Mouse (Mus musculus) hindbrain, embryonic 10.5 days (tissue): ENCODE data around the gene Vps8. TPM values are rescaled to one million over a fixed set of nuclear protein-coding genes. Genes with fewer than 3 reads are reported as not detected.

ENCODE experiments used
- DNase-seq: peaks from one replicate; pipeline ENCODE4 v3.0.0-alpha.2; 2017; ENCODE audit warnings: low spot score
- H3K27ac ChIP-seq: fragments of 300-500 bp; sonication (generic); 2 replicates; pipeline ENCODE4 v1.5.1; 2016; ENCODE audit warnings: mild to moderate bottlenecking, moderate library complexity
- H3K27me3 ChIP-seq: fragments of 300-500 bp; sonication (generic); 2 replicates; pipeline ENCODE4 v1.6.1; 2016; ENCODE audit warnings: mild to moderate bottlenecking; ENCODE audit not compliant: poor library complexity, insufficient read depth, severe bottlenecking
- H3K36me3 ChIP-seq: fragments of 300-500 bp; sonication (generic); 2 replicates; pipeline ENCODE4 v1.6.1; 2016; ENCODE audit warnings: mild to moderate bottlenecking, moderate library complexity
- H3K4me1 ChIP-seq: fragments of 300-500 bp; sonication (generic); replicated peaks from 2 replicates; pipeline ENCODE4 v1.6.1; 2016; ENCODE audit warnings: mild to moderate bottlenecking
- H3K4me3 ChIP-seq: fragments of 300-500 bp; sonication (generic); 2 replicates; pipeline ENCODE4 v1.5.1; 2016; ENCODE audit warnings: mild to moderate bottlenecking, moderate library complexity
- H3K9me3 ChIP-seq: fragments of 300-500 bp; sonication (generic); 2 replicates; pipeline ENCODE4 v1.6.1; 2016; ENCODE audit warnings: mild to moderate bottlenecking, moderate library complexity
- WGBS: fragments of 180-500 bp; shearing (Covaris S2); methylation state at CpG from one replicate; pipeline ENCODE4 v1.1.7; 2016; 5-methylcytosine and 5-hydroxymethylcytosine counted together
- polyA plus RNA-seq: library from polyadenylated mRNA; unstranded; fragments of >200 nt; fragmentation: Nextera tagmentation; extraction: Ambion mirVana; gene quantifications from 2 replicates; pipeline ENCODE4 v1.2.1, GENCODE M21; 2016

Vps8 gene
- polyA plus RNA-seq, 1 experiment from 2014 or later, result 23.8 TPM

- H3K9me3 ChIP-seq, result no peaks in the 10 kb centered on the region
- no peak overlapping the region for H3K4me3 ChIP-seq
- peaks cover 20% of the 10 kb centered on the region; the same call in 1 of the 2 replicates for H3K36me3 ChIP-seq
- H3K27ac ChIP-seq, result no peak overlapping the region
- 0 out of 2 replicates have a peak, but pooled peaks cover 10% of the 10 kb centered on the region for H3K4me1 ChIP-seq
- DNase-seq, result no peak
- 92% methylated on average over 9 of the region's 9 CpGs for WGBS
- H3K27me3 ChIP-seq, result no peaks in the 10 kb centered on the region
Measured at GRCm38 (mm10) chr16:21496799-21497198, 73.9 kb downstream of the Vps8 start.

GRCm38 (mm10) chr16:21497627-21498026 lies 74.7 kb downstream of the Vps8 start:
- H3K27ac ChIP-seq, result no peak overlapping the region
- no peak overlapping the region for H3K4me3 ChIP-seq
- no peaks in the 10 kb centered on the region for H3K9me3 ChIP-seq
- H3K36me3 ChIP-seq, result peaks cover 20% of the 10 kb centered on the region; the same call in 1 of the 2 replicates
- DNase-seq, result no peak
- 0 out of 2 replicates have a peak, but pooled peaks cover 6% of the 10 kb centered on the region for H3K4me1 ChIP-seq
- 75% methylated on average over 3 of the region's 3 CpGs for WGBS
- H3K27me3 ChIP-seq, result no peaks in the 10 kb centered on the region

DNA sequence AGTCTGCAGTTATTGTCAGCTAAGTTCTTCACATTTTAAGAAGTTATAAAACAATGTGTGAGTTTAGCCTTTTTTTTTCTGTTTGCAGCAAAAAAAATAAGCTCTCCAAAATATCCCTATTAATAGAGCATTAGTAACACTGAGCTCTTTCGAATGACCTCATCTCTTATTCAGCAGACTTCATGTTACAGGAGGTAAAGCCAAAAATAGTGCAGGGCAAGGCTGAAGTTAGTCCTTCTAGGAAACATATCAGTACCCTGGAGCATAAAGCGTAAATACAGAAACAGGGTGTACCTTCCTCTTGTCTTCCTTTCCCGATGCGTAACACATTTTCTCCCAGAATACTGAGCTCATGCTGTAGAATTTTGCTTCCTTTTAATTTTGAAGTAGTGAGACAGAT lies 76.1 kb downstream of the Vps8 start:
- Histone ChIP-seq H3K4me3 (no peak overlapping the region), H3K9me3 (no peaks in the 10 kb centered on the region), H3K4me1 (no peaks in the 10 kb centered on the region), H3K27me3 (no peaks in the 10 kb centered on the region), H3K36me3 (peaks cover 23% of the 10 kb centered on the region; the same call in 1 of the 2 replicates), H3K27ac (no peak overlapping the region)
- WGBS, result 94% methylated on average over 4 of the region's 4 CpGs
- no peak for DNase-seq

GRCm38 (mm10) chr16:21499656-21500055 lies 76.7 kb downstream of the Vps8 start:
- no peak for DNase-seq
- H3K9me3 ChIP-seq, result no peaks in the 10 kb centered on the region
- 83% methylated on average over 7 of the region's 7 CpGs for WGBS
- no peaks in the 10 kb centered on the region for H3K4me1 ChIP-seq
- H3K27ac ChIP-seq, result no peak overlapping the region
- H3K36me3 ChIP-seq, result peaks cover 23% of the 10 kb centered on the region; the same call in 1 of the 2 replicates
- H3K4me3 ChIP-seq, result no peak overlapping the region
- no peaks in the 10 kb centered on the region for H3K27me3 ChIP-seq

GRCm38 (mm10) chr16:21518833-21519232 lies 95.9 kb downstream of the Vps8 start:
- Histone ChIP-seq H3K27me3 (no peaks in the 10 kb centered on the region), H3K27ac (no peak overlapping the region), H3K36me3 (peaks cover 13% of the 10 kb centered on the region), H3K4me3 (no peak overlapping the region), H3K9me3 (no peaks in the 10 kb centered on the region), H3K4me1 (no peaks in the 10 kb centered on the region)
- 92% methylated on average over 9 of the region's 9 CpGs for WGBS
- DNase-seq, result no peak

GRCm38 (mm10) chr16:21519785-21520184 lies 96.9 kb downstream of the Vps8 start:
- H3K4me1 ChIP-seq, result no peaks in the 10 kb centered on the region
- DNase-seq, result no peak
- H3K9me3 ChIP-seq, result no peaks in the 10 kb centered on the region
- H3K4me3 ChIP-seq, result no peak overlapping the region
- H3K27me3 ChIP-seq, result no peaks in the 10 kb centered on the region
- 0 out of 2 replicates have a peak, but pooled peaks cover 11% of the 10 kb centered on the region for H3K36me3 ChIP-seq
- H3K27ac ChIP-seq, result no peak overlapping the region

GRCm38 (mm10) chr16:21523738-21524137 lies 100.8 kb downstream of the Vps8 start:
- H3K27me3 ChIP-seq, result no peaks in the 10 kb centered on the region
- H3K4me3 ChIP-seq, result no peak overlapping the region
- no peaks in the 10 kb centered on the region for H3K4me1 ChIP-seq
- no peak overlapping the region for H3K27ac ChIP-seq
- no peak for DNase-seq
- peaks cover 8% of the 10 kb centered on the region; the same call in 1 of the 2 replicates for H3K36me3 ChIP-seq
- H3K9me3 ChIP-seq, result no peaks in the 10 kb centered on the region
- 88% methylated on average over 4 of the region's 4 CpGs for WGBS

DNA sequence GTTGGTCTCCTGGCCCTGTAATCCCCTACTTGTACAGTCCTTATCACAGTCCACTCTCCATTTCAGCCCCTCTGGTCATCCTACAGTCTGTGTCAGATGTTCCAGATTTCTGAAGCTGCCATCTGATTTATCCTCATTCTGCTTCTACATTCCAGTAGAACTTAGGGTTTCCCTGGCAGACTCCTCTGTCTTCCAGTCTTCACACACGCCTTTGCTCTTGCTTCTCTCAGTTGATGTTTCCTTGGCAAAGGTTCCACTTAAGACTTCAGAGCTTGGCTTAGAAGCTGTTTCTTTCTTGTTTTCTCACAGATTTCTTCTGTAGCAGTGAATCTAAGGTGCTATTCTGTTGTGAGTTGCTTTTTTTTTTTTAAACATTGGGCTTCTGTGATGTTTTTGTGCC lies 102.5 kb downstream of the Vps8 start:
- H3K4me1 ChIP-seq, result no peaks in the 10 kb centered on the region
- H3K36me3 ChIP-seq, result peaks cover 8% of the 10 kb centered on the region; the same call in 1 of the 2 replicates
- H3K4me3 ChIP-seq, result no peak overlapping the region
- 91% methylated on average over 1 of the region's 1 CpGs for WGBS
- no peak for DNase-seq
- no peaks in the 10 kb centered on the region for H3K27me3 ChIP-seq
- H3K27ac ChIP-seq, result no peak overlapping the region
- no peaks in the 10 kb centered on the region for H3K9me3 ChIP-seq

- peaks cover 8% of the 10 kb centered on the region; the same call in 1 of the 2 replicates for H3K36me3 ChIP-seq
- no peaks in the 10 kb centered on the region for H3K9me3 ChIP-seq
- H3K4me1 ChIP-seq, result no peaks in the 10 kb centered on the region
- H3K4me3 ChIP-seq, result no peak overlapping the region
- 91% methylated on average over 10 of the region's 10 CpGs for WGBS
- no peaks in the 10 kb centered on the region for H3K27me3 ChIP-seq
- no peak for DNase-seq
- no peak overlapping the region for H3K27ac ChIP-seq
Measured at GRCm38 (mm10) chr16:21527271-21528007, 104.5 kb downstream of the Vps8 start.

GRCm38 (mm10) chr16:21533503-21533902 lies 110.6 kb downstream of the Vps8 start:
- H3K4me1 ChIP-seq, result no peaks in the 10 kb centered on the region; the same call in 1 of the 2 replicates
- no peak overlapping the region for H3K27ac ChIP-seq
- DNase-seq, result no peak
- no peaks in the 10 kb centered on the region for H3K27me3 ChIP-seq
- no peak overlapping the region for H3K4me3 ChIP-seq
- peaks cover 6% of the 10 kb centered on the region for H3K36me3 ChIP-seq
- 81% methylated on average over 4 of the region's 4 CpGs for WGBS
- no peaks in the 10 kb centered on the region for H3K9me3 ChIP-seq

DNA sequence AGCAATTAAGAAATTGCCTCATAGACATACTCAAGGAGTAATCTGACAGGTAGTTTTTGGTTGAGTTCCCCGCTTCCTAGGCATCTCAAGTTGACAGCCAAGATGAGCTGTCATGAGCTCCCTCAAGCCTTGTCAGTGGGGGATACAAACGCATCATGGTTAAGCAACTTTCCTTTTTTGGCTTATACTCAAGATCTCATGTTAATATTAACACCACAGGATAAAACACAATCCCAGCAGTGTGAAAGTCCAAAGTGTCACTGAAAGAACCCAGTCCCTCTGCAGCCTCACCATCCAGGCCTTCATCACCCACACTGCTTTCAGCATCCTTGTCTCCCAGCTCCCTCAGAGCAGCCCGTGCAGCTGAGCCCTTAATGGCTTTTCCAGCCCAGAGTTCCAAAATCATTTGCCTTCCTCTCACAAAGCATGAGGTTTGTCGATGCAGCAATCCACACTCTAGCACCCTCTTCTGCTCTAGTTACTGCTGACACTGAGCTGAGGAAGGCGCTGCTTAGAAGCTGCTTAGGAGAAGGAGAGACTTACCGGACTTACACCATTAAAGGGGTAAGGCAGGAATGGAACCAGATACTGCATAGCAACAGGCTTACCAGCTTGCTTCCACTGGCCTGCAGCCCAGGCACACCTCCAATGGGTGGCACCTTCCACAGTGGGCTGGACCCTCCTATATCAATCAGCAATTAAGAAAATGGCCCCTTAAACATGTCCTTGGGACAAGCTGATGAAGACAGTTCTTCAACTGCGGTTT lies 113.5 kb downstream of the Vps8 start:
- Histone ChIP-seq H3K27me3 (no peaks in the 10 kb centered on the region), H3K36me3 (peaks cover 6% of the 10 kb centered on the region), H3K9me3 (no peaks in the 10 kb centered on the region), H3K4me3 (no peak overlapping the region), H3K4me1 (no peaks in the 10 kb centered on the region; the same call in 1 of the 2 replicates), H3K27ac (no peak overlapping the region)
- 85% methylated on average over 7 of the region's 7 CpGs for WGBS
- no peak for DNase-seq

DNA sequence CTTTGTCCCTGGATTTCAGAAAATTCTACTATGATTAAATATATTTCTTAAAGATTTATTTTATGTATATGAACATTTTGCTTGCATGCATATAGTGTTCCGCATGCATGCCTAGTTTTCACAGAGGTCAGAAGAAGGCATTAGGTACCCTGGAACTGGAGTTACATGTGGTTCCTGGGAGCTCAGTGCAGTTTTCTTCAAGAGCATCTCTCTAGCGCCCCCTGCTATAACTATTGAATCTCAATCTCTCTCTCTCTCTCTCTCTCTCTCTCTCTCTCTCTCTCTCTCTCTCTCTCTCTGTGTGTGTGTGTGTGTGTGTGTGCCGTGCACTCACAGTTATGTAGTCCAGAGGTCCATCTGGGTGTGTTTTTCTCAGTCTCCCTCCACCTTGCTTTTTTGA lies 114.4 kb downstream of the Vps8 start:
- Histone ChIP-seq H3K9me3 (no peaks in the 10 kb centered on the region), H3K4me1 (no peaks in the 10 kb centered on the region; the same call in 1 of the 2 replicates), H3K27ac (no peak overlapping the region), H3K36me3 (peaks cover 6% of the 10 kb centered on the region), H3K27me3 (no peaks in the 10 kb centered on the region), H3K4me3 (no peak overlapping the region)
- 55% methylated on average over 3 of the region's 3 CpGs for WGBS
- DNase-seq, result no peak

DNA sequence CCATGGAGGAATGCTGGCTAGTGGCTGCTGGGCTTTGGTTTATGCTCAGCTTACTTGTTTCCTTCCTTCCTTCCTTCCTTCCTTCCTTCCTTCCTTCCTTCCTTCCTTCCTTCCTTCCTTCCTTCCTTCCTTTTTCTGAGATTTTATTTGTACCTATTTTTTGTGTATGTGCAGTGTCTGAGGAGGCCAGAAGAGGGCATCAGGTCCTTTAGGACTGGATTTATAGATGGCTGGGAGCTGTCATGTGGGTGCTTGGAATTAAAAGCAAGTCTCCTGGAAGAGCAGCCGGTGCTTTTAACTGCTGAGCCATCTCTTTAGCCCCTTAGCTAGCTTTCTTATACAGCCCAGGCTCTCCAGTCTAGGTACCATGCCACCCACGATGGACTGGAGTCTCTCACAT lies 116.0 kb downstream of the Vps8 start:
- WGBS, result 51% methylated on average over 2 of the region's 2 CpGs

More for the DNA sequence above, 116.0 kb downstream of the Vps8 start:
- Histone ChIP-seq H3K9me3 (no peaks in the 10 kb centered on the region), H3K36me3 (no peaks in the 10 kb centered on the region; the same call in 1 of the 2 replicates), H3K4me3 (no peak overlapping the region), H3K4me1 (no peaks in the 10 kb centered on the region; the same call in 1 of the 2 replicates), H3K27me3 (no peaks in the 10 kb centered on the region), H3K27ac (no peak overlapping the region)
- DNase-seq, result no peak
